Mouse (Mus musculus): ENCODE data around the gene Abcc10. TPM values are rescaled to one million over a fixed set of nuclear protein-coding genes. Genes with fewer than 3 reads are reported as not detected.

Abcc10 gene
- polyA plus RNA-seq, 1 experiment = 17.2 TPM

DNA sequence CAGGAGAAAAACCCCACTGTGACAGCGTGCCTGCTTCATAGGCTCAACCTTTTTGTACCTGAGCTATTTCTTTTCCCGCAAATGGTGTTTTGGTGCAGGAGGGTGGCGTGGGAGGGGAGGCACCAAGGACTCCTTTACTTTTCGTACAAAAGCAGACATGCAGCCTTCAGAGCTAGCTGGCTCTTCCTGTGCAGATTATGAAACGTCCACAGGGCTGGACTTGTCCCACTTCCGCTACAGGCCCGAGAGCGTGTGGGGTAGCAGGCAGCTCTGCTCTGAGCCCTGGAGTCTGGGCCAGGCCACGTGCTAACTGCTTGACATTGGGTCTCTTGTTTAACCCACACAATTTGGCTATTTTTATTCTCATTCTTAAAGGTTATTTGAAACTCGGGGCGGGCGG lies 26.3 kb downstream of the Abcc10 start:
- 77% methylated on average over 12 of the region's 12 CpGs for WGBS

DNA sequence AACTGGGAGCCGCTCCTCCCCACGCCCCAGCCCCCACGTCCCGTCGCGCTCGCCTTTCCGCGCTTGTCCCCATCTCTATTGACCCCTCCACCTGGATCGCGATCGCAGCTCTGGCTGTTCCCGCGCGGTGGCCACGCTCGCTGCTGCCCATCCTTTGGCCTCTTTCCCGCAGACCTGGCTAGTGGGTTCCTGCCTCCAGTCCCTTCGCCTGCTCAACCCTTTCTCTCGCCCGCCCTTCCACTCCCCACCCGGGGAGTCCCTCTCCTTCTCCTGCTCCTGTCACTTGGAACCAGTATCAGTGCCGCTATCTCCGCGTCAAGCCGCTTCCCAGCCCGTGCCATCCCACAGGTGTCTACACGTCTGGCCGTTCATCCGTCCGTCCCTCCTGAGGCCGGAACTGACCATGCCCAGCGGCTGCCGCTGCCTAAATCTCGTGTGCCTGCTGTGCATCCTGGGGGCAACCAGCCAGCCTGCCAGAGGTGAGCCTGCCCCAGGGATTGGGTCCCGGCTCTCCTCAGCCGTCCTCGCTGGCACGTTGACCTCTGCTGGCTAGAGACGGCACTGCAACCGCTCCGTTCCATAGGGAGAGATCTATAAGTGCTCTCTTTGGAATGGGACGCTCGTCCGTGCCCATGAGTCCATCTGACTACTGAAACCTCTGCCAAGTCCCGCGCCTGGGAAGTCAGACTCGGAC lies 29.8 kb downstream of the Abcc10 start:
- peak; percentile 78 to 89 for DNase-seq
- Histone ChIP-seq H3K27ac (ENCODE audit: insufficient read depth, low read length) (no peak overlapping the region), H3K4me3 (replicated peaks; ENCODE audit: insufficient read depth, low read depth, low read length) (peak overlapping the region; percentile 56), H3K4me1 (ENCODE audit: control insufficient read depth, insufficient read depth, low read length) (no peaks in the 10 kb centered on the region), H3K27me3 (ENCODE audit: control insufficient read depth, insufficient read depth, low read length) (no peaks in the 10 kb centered on the region)
- TF ChIP-seq CTCF (IDR thresholded peaks at IDR 0.05; ENCODE audit: borderline replicate concordance, insufficient read depth, low read depth, low read length) (peak; percentile 89), POLR2A (IDR thresholded peaks at IDR 0.05; ENCODE audit: borderline replicate concordance, insufficient read depth, low read length) (no peak)
- WGBS = under 1% methylated on average over 48 of the region's 48 CpGs

More for the DNA sequence above, 26.3 kb downstream of the Abcc10 start:
- no peak overlapping the region for H3K27ac ChIP-seq (ENCODE audit: insufficient read depth, low read length)
- no peak overlapping the region for H3K4me3 ChIP-seq (replicated peaks; ENCODE audit: insufficient read depth, low read depth, low read length)
- H3K4me1 ChIP-seq (ENCODE audit: control insufficient read depth, insufficient read depth, low read length) = no peaks in the 10 kb centered on the region; the same call in 1 of the 2 replicates
- no peak for DNase-seq
- TF ChIP-seq CTCF (IDR thresholded peaks at IDR 0.05; ENCODE audit: borderline replicate concordance, insufficient read depth, low read depth, low read length) (no peak), POLR2A (IDR thresholded peaks at IDR 0.05; ENCODE audit: borderline replicate concordance, insufficient read depth, low read length) (no peak)
- H3K27me3 ChIP-seq (ENCODE audit: control insufficient read depth, insufficient read depth, low read length) = no peaks in the 10 kb centered on the region

- Histone ChIP-seq H3K4me1 (ENCODE audit: control insufficient read depth, insufficient read depth, low read length) (no peaks in the 10 kb centered on the region), H3K27me3 (ENCODE audit: control insufficient read depth, insufficient read depth, low read length) (no peaks in the 10 kb centered on the region), H3K4me3 (replicated peaks; ENCODE audit: insufficient read depth, low read depth, low read length) (peak within 1 kb of the TSS; percentile 57), H3K27ac (ENCODE audit: insufficient read depth, low read length) (no peak within 1 kb of the TSS)
- DNase-seq = peak in 1 of 2 experiments; percentile 38
- under 1% methylated on average over 65 of the region's 86 CpGs for WGBS
- TF ChIP-seq POLR2A (IDR thresholded peaks at IDR 0.05; ENCODE audit: borderline replicate concordance, insufficient read depth, low read length) (no peak), CTCF (IDR thresholded peaks at IDR 0.05; ENCODE audit: borderline replicate concordance, insufficient read depth, low read depth, low read length) (no peak)
Observed at GRCm38 (mm10) chr17:46297364-46298219, 30.6 kb downstream of the Abcc10 start, which contains the start of gene Dlk2. Gene Dlk2 (plus strand): TSS chr17:46297421.

DNA sequence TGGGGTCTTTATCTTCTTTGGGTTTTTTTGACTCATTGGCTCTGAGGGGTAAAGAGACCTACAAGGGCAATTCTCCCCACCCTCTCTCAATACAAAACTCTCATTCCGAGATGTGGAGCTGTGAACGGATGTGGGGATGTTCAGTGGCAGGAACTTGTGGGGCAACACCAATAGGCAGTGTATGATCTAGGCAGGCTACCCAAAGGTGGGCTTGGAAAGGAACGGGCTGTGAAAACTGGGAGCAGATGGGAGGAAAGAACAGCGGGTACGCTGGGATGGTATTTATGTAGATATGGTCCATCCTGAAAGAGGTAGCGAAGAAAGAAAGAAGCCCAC lies 31.2 kb downstream of the Abcc10 start:
- Histone ChIP-seq H3K4me1 (ENCODE audit: control insufficient read depth, insufficient read depth, low read length) (no peaks in the 10 kb centered on the region), H3K27ac (ENCODE audit: insufficient read depth, low read length) (no peak overlapping the region), H3K27me3 (ENCODE audit: control insufficient read depth, insufficient read depth, low read length) (no peaks in the 10 kb centered on the region), H3K4me3 (replicated peaks; ENCODE audit: insufficient read depth, low read depth, low read length) (peak overlapping the region; percentile 57)
- no peak for DNase-seq
- 7% methylated on average over 6 of the region's 6 CpGs for WGBS
- TF ChIP-seq CTCF (IDR thresholded peaks at IDR 0.05; ENCODE audit: borderline replicate concordance, insufficient read depth, low read depth, low read length) = no peak
- no peak for TF ChIP-seq POLR2A (IDR thresholded peaks at IDR 0.05; ENCODE audit: borderline replicate concordance, insufficient read depth, low read length)

- WGBS = 50% methylated on average over 6 of the region's 6 CpGs
- H3K27ac ChIP-seq (ENCODE audit: insufficient read depth, low read length) = no peak overlapping the region
- no peaks in the 10 kb centered on the region for H3K27me3 ChIP-seq (ENCODE audit: control insufficient read depth, insufficient read depth, low read length)
- H3K4me1 ChIP-seq (ENCODE audit: control insufficient read depth, insufficient read depth, low read length) = no peaks in the 10 kb centered on the region
- TF ChIP-seq POLR2A (IDR thresholded peaks at IDR 0.05; ENCODE audit: borderline replicate concordance, insufficient read depth, low read length) (no peak), CTCF (IDR thresholded peaks at IDR 0.05; ENCODE audit: borderline replicate concordance, insufficient read depth, low read depth, low read length) (no peak)
- H3K4me3 ChIP-seq (replicated peaks; ENCODE audit: insufficient read depth, low read depth, low read length) = no peak overlapping the region
- no peak for DNase-seq
Observed at GRCm38 (mm10) chr17:46296601-46297000, 31.6 kb downstream of the Abcc10 start.

DNA sequence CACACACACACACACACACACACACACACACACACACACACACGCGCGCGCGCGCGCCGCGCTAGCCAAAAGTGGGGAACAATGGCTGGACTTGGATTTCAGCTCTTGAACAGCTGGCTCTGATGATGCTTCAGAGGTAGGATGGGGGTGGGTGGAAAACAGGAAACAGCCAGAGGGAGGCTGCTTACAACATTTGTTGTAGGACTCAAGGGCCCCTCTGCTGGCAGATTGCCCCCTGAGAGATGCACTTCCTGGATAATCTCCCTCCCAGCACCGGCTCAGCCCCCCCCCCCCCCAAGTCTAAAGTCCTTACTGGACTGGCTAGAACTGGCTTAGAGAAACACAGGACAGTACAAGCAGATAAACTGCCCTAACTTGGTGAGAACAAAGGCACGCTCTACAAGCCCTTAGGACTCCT lies 40.5 kb downstream of the Abcc10 start:
- no peak overlapping the region for H3K4me3 ChIP-seq (replicated peaks; ENCODE audit: insufficient read depth, low read depth, low read length)
- no peak for DNase-seq
- WGBS = 56% methylated on average over 11 of the region's 11 CpGs
- H3K27ac ChIP-seq (ENCODE audit: insufficient read depth, low read length) = no peak overlapping the region
- TF ChIP-seq CTCF (IDR thresholded peaks at IDR 0.05; ENCODE audit: borderline replicate concordance, insufficient read depth, low read depth, low read length) (no peak), POLR2A (IDR thresholded peaks at IDR 0.05; ENCODE audit: borderline replicate concordance, insufficient read depth, low read length) (no peak)
- H3K27me3 ChIP-seq (ENCODE audit: control insufficient read depth, insufficient read depth, low read length) = no peaks in the 10 kb centered on the region
- no peaks in the 10 kb centered on the region for H3K4me1 ChIP-seq (ENCODE audit: control insufficient read depth, insufficient read depth, low read length)

- Histone ChIP-seq H3K4me1 (ENCODE audit: control insufficient read depth, insufficient read depth, low read length) (peaks cover 3% of the 10 kb centered on the region; the same call in 1 of the 2 replicates), H3K27ac (ENCODE audit: insufficient read depth, low read length) (no peak overlapping the region), H3K27me3 (ENCODE audit: control insufficient read depth, insufficient read depth, low read length) (no peaks in the 10 kb centered on the region), H3K4me3 (replicated peaks; ENCODE audit: insufficient read depth, low read depth, low read length) (no peak overlapping the region)
- WGBS = 64% methylated on average over 6 of the region's 6 CpGs
- DNase-seq = no peak
- TF ChIP-seq CTCF (IDR thresholded peaks at IDR 0.05; ENCODE audit: borderline replicate concordance, insufficient read depth, low read depth, low read length) (no peak), POLR2A (IDR thresholded peaks at IDR 0.05; ENCODE audit: borderline replicate concordance, insufficient read depth, low read length) (no peak)
Observed at GRCm38 (mm10) chr17:46285407-46285806, 42.7 kb downstream of the Abcc10 start.

Data from cerebellum, adult 2 months (tissue).